Comparison of ENCODE assay signal across 13 mouse cellular contexts in the genomic region with DNA sequence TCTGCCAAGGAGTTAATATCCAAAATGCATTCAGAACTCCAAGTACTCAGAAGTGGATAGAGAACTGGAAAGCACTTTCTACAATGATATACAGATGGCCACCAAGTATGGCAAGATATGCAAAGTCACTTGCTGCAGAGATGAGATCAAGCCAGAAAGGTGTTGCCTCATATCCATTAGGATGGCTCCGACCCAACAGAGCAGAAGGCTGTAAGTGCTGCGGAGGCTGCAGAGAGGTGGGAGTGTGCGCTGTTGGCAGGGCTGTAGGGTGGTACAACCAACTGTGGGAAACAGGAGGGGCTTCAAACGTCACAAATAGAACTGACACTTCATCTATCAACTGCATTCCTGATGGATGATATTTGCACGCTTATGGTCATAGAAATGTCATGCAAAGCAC. TPM values are rescaled to one million over a fixed set of nuclear protein-coding genes. Genes with fewer than 3 reads are reported as not detected.
DNase-seq lines count a peak whose midpoint lies in the region; ATAC-seq and TF ChIP-seq lines count a peak whose summit lies in the region.
"Had no signal": no experiment of that assay in that cellular context is flagged by ENCODE, and none has a peak within 500 bp of the region (broad histone marks: within the 10 kb centered on the region; RNA-seq: fewer than 3 reads in every experiment).

No protein-coding gene starts in this region.

- no peak overlapping the region for H3K4me3 ChIP-seq in forebrain, embryonic 13.5 days
- no peak overlapping the region for H3K4me3 ChIP-seq in forebrain, embryonic 10.5 days
- H3K4me3 ChIP-seq in lung, embryonic 14.5 days (ENCODE audit: low read depth, low read length), result no peak overlapping the region
- H3K4me3 ChIP-seq: heart, embryonic 10.5 days; hindbrain, embryonic 15.5 days had no signal

- no peaks in the 10 kb centered on the region for H3K27me3 ChIP-seq in forebrain, embryonic 13.5 days
- no peaks in the 10 kb centered on the region for H3K27me3 ChIP-seq in forebrain, embryonic 10.5 days (ENCODE audit: poor library complexity, severe bottlenecking)
- H3K27me3 ChIP-seq in lung, embryonic 14.5 days (ENCODE audit: insufficient read depth, low read length), result no peaks in the 10 kb centered on the region
- H3K27me3 ChIP-seq: hindbrain, embryonic 15.5 days had no signal

- no peaks in the 10 kb centered on the region for H3K9me3 ChIP-seq in forebrain, embryonic 13.5 days (replicated peaks)
- no peaks in the 10 kb centered on the region for H3K9me3 ChIP-seq in forebrain, embryonic 10.5 days
- H3K9me3 ChIP-seq in lung, embryonic 14.5 days (ENCODE audit: low read depth, low read length), result no peaks in the 10 kb centered on the region
- H3K9me3 ChIP-seq: heart, embryonic 10.5 days; hindbrain, embryonic 15.5 days had no signal

- no peak for DNase-seq in forebrain, embryonic 10.5 days (ENCODE audit: extremely low spot score, low spot score)
- peak; percentile 53 for DNase-seq in lung, embryonic 14.5 days
- DNase-seq in lung, postnatal 25 days (ENCODE audit: low spot score), result no peak
- peak; percentile 89 to 90 for DNase-seq in cerebellum, postnatal 10 days
- DNase-seq in layer of hippocampus, postnatal 10 days (ENCODE audit: low spot score in 2 of 2), result peak; percentile 46 to 64
- DNase-seq in adrenal gland, adult 2 months, result no peak
- DNase-seq in kidney, postnatal 25 days, result no peak
- DNase-seq: kidney, adult 8-10 months; spleen, adult 18-20 months had no signal

- H3K9ac ChIP-seq in forebrain, embryonic 13.5 days, result no peak overlapping the region
- H3K9ac ChIP-seq in lung, embryonic 14.5 days, result no peak overlapping the region
- H3K9ac ChIP-seq: hindbrain, embryonic 15.5 days; liver, embryonic 14.5 days had no signal

- no peaks in the 10 kb centered on the region for H3K36me3 ChIP-seq in forebrain, embryonic 13.5 days (ENCODE audit: poor library complexity, severe bottlenecking)
- H3K36me3 ChIP-seq in forebrain, embryonic 10.5 days (replicated peaks), result no peaks in the 10 kb centered on the region
- H3K36me3 ChIP-seq in lung, embryonic 14.5 days (ENCODE audit: insufficient read depth), result no peaks in the 10 kb centered on the region
- H3K36me3 ChIP-seq: heart, embryonic 10.5 days; hindbrain, embryonic 15.5 days had no signal

- H3K4me2 ChIP-seq in forebrain, embryonic 13.5 days, result no peak overlapping the region
- H3K4me2 ChIP-seq in lung, embryonic 14.5 days, result no peak overlapping the region
- H3K4me2 ChIP-seq: hindbrain, embryonic 15.5 days had no signal

- ATAC-seq in forebrain, embryonic 13.5 days, result peak; percentile 82; the same call in 1 of the 2 replicates
- peak; percentile 44; the same call in 1 of the 2 replicates for ATAC-seq in lung, embryonic 14.5 days (ENCODE audit: insufficient read depth)

- H3K4me1 ChIP-seq in forebrain, embryonic 13.5 days, result no peaks in the 10 kb centered on the region
- H3K4me1 ChIP-seq in forebrain, embryonic 10.5 days, result peaks cover 15% of the 10 kb centered on the region
- H3K4me1 ChIP-seq in lung, embryonic 14.5 days (ENCODE audit: insufficient read depth), result peaks cover 30% of the 10 kb centered on the region
- H3K4me1 ChIP-seq: hindbrain, embryonic 15.5 days had no signal

- TF ChIP-seq CTCF in lung, embryonic 14.5 days (IDR thresholded peaks at IDR 0.05; ENCODE audit: low read depth), result no peak

- WGBS in forebrain, embryonic 13.5 days, result 78% methylated on average over 5 of the region's 5 CpGs
- WGBS in forebrain, embryonic 10.5 days, result 88% methylated on average over 5 of the region's 5 CpGs
- 42% methylated on average over 5 of the region's 5 CpGs for WGBS in lung, embryonic 14.5 days

- H3K27ac ChIP-seq in forebrain, embryonic 13.5 days, result no peak overlapping the region
- no peak overlapping the region for H3K27ac ChIP-seq in forebrain, embryonic 10.5 days
- no peak overlapping the region; the same call in 1 of the 2 replicates for H3K27ac ChIP-seq in lung, embryonic 14.5 days (ENCODE audit: low read depth)
- H3K27ac ChIP-seq: heart, embryonic 10.5 days; hindbrain, embryonic 15.5 days; liver, embryonic 14.5 days had no signal

RNA-seq across cellular contexts. Expression of a gene that starts 7.5 kb away (rescaled TPM):
- polyA plus RNA-seq in forebrain, embryonic 13.5 days (2015; fragmentation: Nextera tagmentation; extraction: Ambion mirVana), result 4.7 and 5.6 TPM in 2 replicates
- 8.6 and 9.8 TPM in 2 replicates for polyA plus RNA-seq in forebrain, embryonic 10.5 days (2016; fragmentation: Nextera tagmentation; extraction: Ambion mirVana)
- polyA plus RNA-seq in lung, embryonic 14.5 days (2014; fragmentation: Nextera tagmentation; extraction: Ambion mirVana), result 19.3 and 19.9 TPM in 2 replicates
- 1 to 10 TPM; 6.5 to 8.9 TPM for total RNA-seq in layer of hippocampus, postnatal 10 days (2021)
- total RNA-seq in adrenal gland, adult 2 months (2021), result 10 to 100 TPM; 13.0 to 13.4 TPM
- 33.1 and 38.5 TPM in 2 replicates for polyA plus RNA-seq in adrenal gland, adult 2 months (2012; rRNA removed)

RNA-seq across cellular contexts. Expression of a gene that starts 8.0 kb away (rescaled TPM):
- polyA plus RNA-seq in forebrain, embryonic 13.5 days (2015; fragmentation: Nextera tagmentation; extraction: Ambion mirVana), result 105 and 118 TPM in 2 replicates
- polyA plus RNA-seq in forebrain, embryonic 10.5 days (2016; fragmentation: Nextera tagmentation; extraction: Ambion mirVana), result 129 and 132 TPM in 2 replicates
- 123 and 127 TPM in 2 replicates for polyA plus RNA-seq in lung, embryonic 14.5 days (2014; fragmentation: Nextera tagmentation; extraction: Ambion mirVana)
- 10 to 100 TPM; 80.3 to 84.0 TPM for total RNA-seq in layer of hippocampus, postnatal 10 days (2021)
- 100 to 1,000 TPM; 111 to 124 TPM for total RNA-seq in adrenal gland, adult 2 months (2021)
- polyA plus RNA-seq in adrenal gland, adult 2 months (2012; rRNA removed), result 42.9 and 45.9 TPM in 2 replicates

Comparison
In these comparisons a context has a peak if more than half of its experiments do, and no peak if none do; other contexts are left out.
1. DNase-seq: peak in lung, embryonic 14.5 days (single experiment), cerebellum, postnatal 10 days (2 of 2) and layer of hippocampus, postnatal 10 days (2 of 2); none in forebrain, embryonic 10.5 days (single experiment), lung, postnatal 25 days (single experiment), adrenal gland, adult 2 months (single experiment) and kidney, postnatal 25 days (0 of 2).